Mouse (Mus musculus): ENCODE results near the gene Panx1. TPM values are rescaled to one million over a fixed set of nuclear protein-coding genes. Genes with fewer than 3 reads are reported as not detected.

The Panx1 gene
- total RNA-seq, 1 experiment from 2014 or later = 19.4 TPM

- no peak for ATAC-seq (replicated peaks in 1 of 2; ENCODE audit: insufficient read depth in 1 of 2, low FRiP score in 2 of 2, low TSS enrichment in 1 of 2, low read depth in 1 of 2, poor library complexity in 2 of 2, severe bottlenecking in 2 of 2)
Measured at GRCm38 (mm10) chr9:14995525-14995924, 49.8 kb downstream of the Panx1 start.

GRCm38 (mm10) chr9:14988606-14989293 lies 56.5 kb downstream of the Panx1 start:
- no peak for ATAC-seq (replicated peaks in 1 of 2; ENCODE audit: insufficient read depth in 1 of 2, low FRiP score in 2 of 2, low TSS enrichment in 1 of 2, low read depth in 1 of 2, poor library complexity in 2 of 2, severe bottlenecking in 2 of 2)

GRCm38 (mm10) chr9:14983141-14983540 lies 62.1 kb downstream of the Panx1 start:
- 0 out of 4 replicates have a peak, but pooled peaks of 1 of the 2 experiments have one; percentile 37 for ATAC-seq (replicated peaks in 1 of 2; ENCODE audit: insufficient read depth in 1 of 2, low FRiP score in 2 of 2, low TSS enrichment in 1 of 2, low read depth in 1 of 2, poor library complexity in 2 of 2, severe bottlenecking in 2 of 2)

GRCm38 (mm10) chr9:14982683-14983082 lies 62.6 kb downstream of the Panx1 start:
- no peak for ATAC-seq (replicated peaks in 1 of 2; ENCODE audit: insufficient read depth in 1 of 2, low FRiP score in 2 of 2, low TSS enrichment in 1 of 2, low read depth in 1 of 2, poor library complexity in 2 of 2, severe bottlenecking in 2 of 2)

DNA sequence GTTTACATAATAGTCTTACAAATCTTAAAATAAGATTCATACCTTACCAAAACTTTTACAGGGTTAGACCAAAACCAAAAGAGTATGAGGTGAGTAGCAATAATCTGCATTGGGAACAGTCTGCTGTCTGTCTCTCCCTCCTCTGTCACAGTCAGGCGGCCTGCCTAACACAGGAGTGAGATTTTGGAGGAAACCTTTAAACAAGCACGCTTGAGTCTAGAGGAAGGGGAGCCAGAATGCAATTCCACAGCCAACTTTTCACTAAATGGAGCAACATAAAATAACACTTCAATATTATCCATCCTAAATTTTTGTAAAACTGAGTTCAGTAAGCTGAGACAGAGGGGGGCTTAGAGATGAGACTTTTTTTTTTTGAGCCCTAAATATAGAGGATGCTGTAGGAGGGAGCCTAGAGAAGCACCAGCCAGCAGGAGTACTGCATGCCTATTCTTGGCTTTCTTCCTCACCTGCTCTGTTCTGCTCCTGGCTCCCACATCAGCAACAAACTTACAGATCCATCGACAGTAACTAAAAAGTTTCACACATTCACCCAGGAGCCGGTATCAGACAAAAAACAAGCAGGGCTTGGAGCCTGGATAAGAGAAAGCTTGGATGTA lies 63.6 kb downstream of the Panx1 start:
- ATAC-seq (replicated peaks in 1 of 2; ENCODE audit: insufficient read depth in 1 of 2, low FRiP score in 2 of 2, low TSS enrichment in 1 of 2, low read depth in 1 of 2, poor library complexity in 2 of 2, severe bottlenecking in 2 of 2) = no peak

DNA sequence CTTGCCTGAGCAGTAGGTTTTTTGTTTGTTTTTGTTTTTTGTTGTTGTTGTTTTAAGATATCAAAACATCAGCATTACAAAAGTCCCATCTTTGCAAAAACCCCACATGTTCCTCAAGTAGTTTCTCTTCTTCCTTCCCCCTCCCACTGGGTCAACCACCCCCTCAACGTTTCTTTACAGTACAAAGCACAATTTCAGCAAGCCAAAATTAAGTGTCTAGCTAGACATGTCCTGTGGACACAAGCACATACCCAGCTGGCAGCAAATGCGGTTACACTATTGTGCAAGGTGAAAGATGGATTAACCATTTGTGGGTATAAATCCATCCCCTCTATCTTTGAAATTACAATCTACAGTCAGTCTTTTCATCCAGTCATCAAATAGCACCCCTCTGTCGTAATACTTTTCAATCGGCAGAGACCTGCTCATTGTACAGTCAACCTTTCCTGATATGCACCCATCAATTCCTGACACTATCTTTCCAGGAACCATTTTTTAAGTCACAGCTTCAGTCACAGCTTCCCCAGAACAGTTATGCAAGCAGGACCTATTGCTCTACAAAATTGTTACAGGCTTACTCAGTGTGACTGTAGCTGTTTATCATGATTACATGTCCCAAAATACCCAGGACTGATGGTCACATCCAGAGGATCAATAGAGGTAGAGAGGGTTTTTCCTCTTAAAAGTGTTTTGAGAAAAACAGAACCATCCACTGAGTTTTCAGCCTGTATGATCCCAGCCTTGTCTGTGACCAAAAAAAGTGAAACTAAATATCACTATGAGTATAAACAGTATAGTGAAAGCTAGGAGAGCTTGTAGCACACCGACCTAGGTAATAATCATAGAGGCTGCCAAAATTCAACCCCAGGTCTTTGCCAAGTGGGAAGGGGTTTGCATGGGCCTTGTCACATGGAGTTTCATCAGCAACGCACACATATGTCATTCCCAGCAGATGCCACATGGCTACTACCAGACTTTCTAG lies 70.7 kb downstream of the Panx1 start:
- ATAC-seq (replicated peaks in 1 of 2; ENCODE audit: insufficient read depth in 1 of 2, low FRiP score in 2 of 2, low TSS enrichment in 1 of 2, low read depth in 1 of 2, poor library complexity in 2 of 2, severe bottlenecking in 2 of 2) = no peak

DNA sequence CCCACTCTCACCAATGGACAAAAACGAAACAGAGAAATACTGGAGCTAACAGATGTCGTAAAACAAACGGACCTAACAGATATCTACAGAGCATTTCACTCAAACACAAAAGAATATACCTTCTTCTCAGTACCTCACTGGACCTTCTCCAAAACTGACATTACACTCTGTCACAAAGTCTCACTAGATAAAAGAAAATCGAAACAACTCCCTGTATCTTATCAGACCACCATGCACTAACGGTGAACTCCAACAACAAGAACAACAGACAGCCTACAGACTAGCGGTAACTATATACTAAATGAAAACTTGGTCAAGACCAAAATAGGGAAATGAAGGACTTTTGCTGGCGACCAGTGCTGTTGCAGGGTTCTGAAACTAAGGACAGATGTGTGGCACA lies 71.5 kb downstream of the Panx1 start:
- ATAC-seq (replicated peaks in 1 of 2; ENCODE audit: insufficient read depth in 1 of 2, low FRiP score in 2 of 2, low TSS enrichment in 1 of 2, low read depth in 1 of 2, poor library complexity in 2 of 2, severe bottlenecking in 2 of 2) = no peak

DNA sequence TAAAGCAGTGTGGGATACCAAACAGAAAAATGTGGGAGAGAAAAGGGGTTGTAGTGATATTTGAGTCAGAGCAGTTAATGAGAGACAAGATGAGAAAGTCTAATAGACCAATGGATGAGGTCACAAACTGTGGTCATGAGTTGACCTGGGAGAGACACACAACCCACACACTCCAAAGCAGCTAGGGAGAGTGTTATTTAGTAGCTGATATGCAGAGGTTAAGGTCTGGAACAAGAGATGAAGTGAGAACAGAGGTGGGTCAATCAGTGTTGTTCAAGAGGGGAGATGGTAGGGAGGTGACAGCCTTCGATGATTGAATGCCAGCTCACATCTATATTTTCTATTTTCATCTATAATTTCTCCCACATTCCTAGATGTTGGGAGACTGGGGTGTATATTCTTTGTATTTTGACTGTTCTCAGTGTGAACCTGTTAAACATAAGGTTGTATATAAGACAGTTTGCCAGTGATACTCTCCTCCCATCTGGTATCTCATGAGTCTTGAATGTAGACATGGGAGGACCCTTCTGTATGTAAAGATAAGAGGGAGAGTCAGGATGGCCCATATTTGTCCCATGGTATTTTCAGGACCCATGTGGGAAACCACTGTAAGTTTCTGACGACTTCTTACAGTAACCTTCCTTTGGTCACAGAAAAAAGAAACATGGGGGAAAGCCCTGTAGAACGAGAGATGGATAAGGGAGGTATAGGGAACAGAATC lies 74.3 kb downstream of the Panx1 start:
- no peak for ATAC-seq (replicated peaks in 1 of 2; ENCODE audit: insufficient read depth in 1 of 2, low FRiP score in 2 of 2, low TSS enrichment in 1 of 2, low read depth in 1 of 2, poor library complexity in 2 of 2, severe bottlenecking in 2 of 2)

GRCm38 (mm10) chr9:14970211-14970610 lies 75.1 kb downstream of the Panx1 start:
- no peak for ATAC-seq (replicated peaks in 1 of 2; ENCODE audit: insufficient read depth in 1 of 2, low FRiP score in 2 of 2, low TSS enrichment in 1 of 2, low read depth in 1 of 2, poor library complexity in 2 of 2, severe bottlenecking in 2 of 2)

DNA sequence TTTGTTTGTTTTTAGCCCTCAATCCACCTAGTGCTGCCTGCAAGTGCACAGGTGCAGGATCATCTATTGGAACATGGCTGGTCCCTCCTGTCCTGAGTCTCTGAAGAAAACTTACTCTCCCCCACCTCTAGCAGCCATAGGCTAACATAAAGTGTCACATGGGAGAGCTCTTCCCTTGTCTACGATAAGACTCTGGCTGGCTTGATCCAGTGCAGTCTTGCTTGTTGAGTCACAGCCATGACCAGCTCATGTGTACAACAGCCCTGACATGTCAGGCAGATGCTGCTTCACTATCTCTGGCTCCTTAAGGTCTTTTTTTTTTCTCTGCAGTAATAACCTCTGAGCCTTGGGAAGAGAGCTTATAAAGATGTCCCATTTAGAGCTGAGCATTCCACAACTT lies 77.7 kb downstream of the Panx1 start:
- ATAC-seq (replicated peaks in 1 of 2; ENCODE audit: insufficient read depth in 1 of 2, low FRiP score in 2 of 2, low TSS enrichment in 1 of 2, low read depth in 1 of 2, poor library complexity in 2 of 2, severe bottlenecking in 2 of 2) = no peak

DNA sequence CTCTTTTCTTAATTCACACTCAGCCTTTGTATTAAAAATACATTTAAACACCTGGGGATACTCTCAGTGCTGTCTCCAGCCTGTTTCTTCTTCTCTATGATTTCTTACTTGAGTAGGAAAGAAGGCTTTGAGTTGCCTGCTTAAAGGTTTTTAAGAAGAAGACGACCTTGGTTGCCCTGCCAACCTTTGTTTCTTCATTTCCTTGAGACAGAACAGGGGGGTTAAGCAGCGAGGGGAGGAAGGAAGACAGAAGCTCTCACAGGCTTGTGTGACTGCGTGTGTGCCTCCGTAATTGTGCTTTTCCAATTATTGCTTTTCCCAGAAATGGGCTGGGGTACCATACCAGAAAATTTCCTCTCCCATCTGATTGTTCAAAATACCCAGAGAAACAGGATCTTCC lies 78.5 kb downstream of the Panx1 start:
- no peak for ATAC-seq (replicated peaks in 1 of 2; ENCODE audit: insufficient read depth in 1 of 2, low FRiP score in 2 of 2, low TSS enrichment in 1 of 2, low read depth in 1 of 2, poor library complexity in 2 of 2, severe bottlenecking in 2 of 2)

DNA sequence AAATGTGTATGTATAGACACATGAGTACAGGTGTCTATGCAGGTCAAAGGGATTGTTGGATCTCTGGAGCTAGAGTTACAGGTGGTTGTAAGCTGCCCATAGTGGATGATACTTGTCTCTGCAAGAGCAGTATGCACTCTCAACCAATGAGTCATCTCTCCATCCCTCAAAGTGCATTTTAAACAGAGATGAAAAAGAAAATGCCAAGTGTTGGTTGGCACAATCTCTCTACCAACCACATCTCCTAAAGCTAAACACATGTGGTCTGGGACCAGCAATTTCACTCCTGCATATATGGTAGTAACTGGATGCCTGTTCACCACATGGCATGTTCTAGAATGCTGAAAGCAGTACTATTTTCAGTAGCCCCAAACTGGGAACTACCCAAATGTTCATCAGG lies 79.9 kb downstream of the Panx1 start:
- ATAC-seq (replicated peaks in 1 of 2; ENCODE audit: insufficient read depth in 1 of 2, low FRiP score in 2 of 2, low TSS enrichment in 1 of 2, low read depth in 1 of 2, poor library complexity in 2 of 2, severe bottlenecking in 2 of 2) = no peak

DNA sequence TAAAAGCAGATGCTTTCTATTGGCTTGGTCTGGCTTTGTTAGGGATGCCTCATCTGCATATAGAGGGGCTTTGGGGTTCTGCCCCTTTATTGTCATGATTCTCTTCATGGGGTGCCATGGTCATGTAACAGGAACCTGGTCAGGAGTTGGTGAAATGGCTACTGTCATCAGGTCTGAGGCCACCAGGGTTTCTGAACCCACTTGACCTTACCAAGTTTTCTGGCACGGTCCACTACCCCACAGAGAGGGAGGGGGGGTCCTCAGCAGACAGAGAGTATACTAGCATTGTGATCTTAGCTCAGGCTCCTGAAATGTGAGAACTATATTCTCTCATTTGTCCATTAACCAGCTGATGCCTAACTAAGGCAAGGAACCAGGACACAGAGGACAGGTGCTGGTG lies 82.5 kb downstream of the Panx1 start:
- ATAC-seq (replicated peaks in 1 of 2; ENCODE audit: insufficient read depth in 1 of 2, low FRiP score in 2 of 2, low TSS enrichment in 1 of 2, low read depth in 1 of 2, poor library complexity in 2 of 2, severe bottlenecking in 2 of 2) = no peak

- no peak for ATAC-seq (replicated peaks in 1 of 2; ENCODE audit: insufficient read depth in 1 of 2, low FRiP score in 2 of 2, low TSS enrichment in 1 of 2, low read depth in 1 of 2, poor library complexity in 2 of 2, severe bottlenecking in 2 of 2)
Measured at GRCm38 (mm10) chr9:14954659-14955058, 90.6 kb downstream of the Panx1 start.

All from hematopoietic stem cell, adult 5-6 weeks (primary cell).